Mouse (Mus musculus) stomach, embryonic 16.5 days (tissue): Measurements from ENCODE around the gene Ddhd1. TPM values are rescaled to one million over a fixed set of nuclear protein-coding genes. Genes with fewer than 3 reads are reported as not detected.

ENCODE experiments used
- ATAC-seq: fragments of 200-750 bp; cut with Nextera tagmentation; 2 replicates; pipeline ENCODE4 v1.8.0; 2017; ENCODE audit warnings: moderate number of reproducible peaks, moderate TSS enrichment; ENCODE audit not compliant: insufficient read depth, low FRiP score
- H3K27ac ChIP-seq: fragments of 300-500 bp; sonication (generic); 2 replicates; pipeline ENCODE4 v1.5.1; 2014; ENCODE audit warnings: low read length
- H3K27me3 ChIP-seq: fragments of 300-500 bp; sonication (generic); 2 replicates; pipeline ENCODE4 v1.6.1; 2014; ENCODE audit warnings: low read length, control low read depth, mixed read lengths; ENCODE audit not compliant: control insufficient read depth, insufficient read depth
- H3K36me3 ChIP-seq: fragments of 300-500 bp; sonication (generic); 2 replicates; pipeline ENCODE4 v1.6.1; 2014; ENCODE audit warnings: low read length; ENCODE audit not compliant: control insufficient read depth, insufficient read depth
- H3K4me1 ChIP-seq: fragments of 300-500 bp; sonication (generic); 2 replicates; pipeline ENCODE4 v1.6.1; 2014; ENCODE audit warnings: low read length, control low read depth, mixed read lengths; ENCODE audit not compliant: control insufficient read depth, insufficient read depth
- H3K4me2 ChIP-seq: fragments of 300-500 bp; sonication (generic); 2 replicates; pipeline ENCODE4 v1.6.1; 2014; ENCODE audit warnings: low read depth, low read length, mixed read lengths
- H3K4me3 ChIP-seq: fragments of 300-500 bp; sonication (generic); replicated peaks from 2 replicates; pipeline ENCODE4 v1.5.1; 2014; ENCODE audit warnings: mild to moderate bottlenecking, low read length
- H3K9ac ChIP-seq: fragments of 300-500 bp; sonication (generic); 2 replicates; pipeline ENCODE4 v1.6.1; 2014; ENCODE audit warnings: low read length
- H3K9me3 ChIP-seq: fragments of 300-500 bp; sonication (generic); replicated peaks from 2 replicates; pipeline ENCODE4 v1.6.1; 2016; ENCODE audit warnings: low read length, control low read depth; ENCODE audit not compliant: control insufficient read depth
- WGBS: fragments of 180-500 bp; shearing (Covaris S2); extraction: QIAGEN DNeasy Blood & Tissue Kit; methylation state at CpG from one replicate; pipeline ENCODE4 v1.1.7; 2014; 5-methylcytosine and 5-hydroxymethylcytosine counted together
- microRNA-seq: library from miRNA; unstranded; fragments of <30 nt; microRNA quantifications from one replicate; pipeline ENCODE4, GENCODE M21; 2016
- polyA plus RNA-seq: library from polyadenylated mRNA; unstranded; fragments of >200 nt; fragmentation: Nextera tagmentation; extraction: Ambion mirVana; gene quantifications from 2 replicates; pipeline ENCODE4 v1.2.1, GENCODE M21; 2015

Ddhd1 gene
- polyA plus RNA-seq, 1 experiment from 2014 or later = 5.2 TPM

GRCm38 (mm10) chr14:45550010-45550647 is 107.8 kb downstream of the Ddhd1 start:
- Histone ChIP-seq H3K9me3 (no peaks in the 10 kb centered on the region), H3K4me2 (no peak overlapping the region), H3K4me3 (no peak overlapping the region), H3K4me1 (0 out of 2 replicates have a peak, but pooled peaks cover 4% of the 10 kb centered on the region), H3K36me3 (no peaks in the 10 kb centered on the region), H3K27me3 (no peaks in the 10 kb centered on the region), H3K27ac (no peak overlapping the region), H3K9ac (no peak overlapping the region)
- ATAC-seq = no peak
- WGBS = 62% methylated on average over 13 of the region's 13 CpGs

GRCm38 (mm10) chr14:45548118-45548517 is 109.8 kb downstream of the Ddhd1 start:
- Histone ChIP-seq H3K9ac (no peak overlapping the region), H3K4me2 (no peak overlapping the region), H3K27me3 (no peaks in the 10 kb centered on the region), H3K27ac (no peak overlapping the region), H3K4me1 (no peaks in the 10 kb centered on the region), H3K4me3 (no peak overlapping the region), H3K9me3 (no peaks in the 10 kb centered on the region), H3K36me3 (no peaks in the 10 kb centered on the region)
- WGBS = 69% methylated on average over 3 of the region's 3 CpGs
- ATAC-seq = no peak

GRCm38 (mm10) chr14:45544905-45545304 is 113.0 kb downstream of the Ddhd1 start:
- Histone ChIP-seq H3K4me1 (no peaks in the 10 kb centered on the region), H3K4me3 (no peak overlapping the region), H3K9ac (no peak overlapping the region), H3K27me3 (no peaks in the 10 kb centered on the region), H3K9me3 (no peaks in the 10 kb centered on the region), H3K36me3 (no peaks in the 10 kb centered on the region), H3K4me2 (no peak overlapping the region), H3K27ac (no peak overlapping the region)
- ATAC-seq = no peak
- WGBS = 82% methylated on average over 7 of the region's 7 CpGs

GRCm38 (mm10) chr14:45544026-45544425 is 113.9 kb downstream of the Ddhd1 start:
- no peak for ATAC-seq

GRCm38 (mm10) chr14:45539659-45540468 is 118.1 kb downstream of the Ddhd1 start:
- no peaks in the 10 kb centered on the region for H3K9me3 ChIP-seq
- H3K4me3 ChIP-seq = no peak overlapping the region
- ATAC-seq = peak; percentile 59
- H3K4me2 ChIP-seq = peak overlapping the region; percentile 6; the same call in 1 of the 2 replicates
- 28% methylated on average over 12 of the region's 12 CpGs for WGBS
- peak overlapping the region; percentile 34 for H3K27ac ChIP-seq
- H3K27me3 ChIP-seq = no peaks in the 10 kb centered on the region
- no peak overlapping the region; the same call in 1 of the 2 replicates for H3K9ac ChIP-seq
- H3K4me1 ChIP-seq = no peaks in the 10 kb centered on the region
- H3K36me3 ChIP-seq = no peaks in the 10 kb centered on the region

More at GRCm38 (mm10) chr14:45544026-45544425, 113.9 kb downstream of the Ddhd1 start:
- Histone ChIP-seq H3K4me1 (no peaks in the 10 kb centered on the region), H3K9me3 (no peaks in the 10 kb centered on the region), H3K4me2 (no peak overlapping the region), H3K27ac (no peak overlapping the region), H3K4me3 (no peak overlapping the region), H3K36me3 (no peaks in the 10 kb centered on the region), H3K27me3 (no peaks in the 10 kb centered on the region), H3K9ac (no peak overlapping the region)
- 69% methylated on average over 5 of the region's 6 CpGs for WGBS

Small RNAs within 50 kb of the gene (microRNA-seq; reads per million reads assigned to microRNA genes)
- 1.8 reads per million, percentile 5 among the genes with 10 or more reads in this experiment for gene Mir5131

Other genes with a start within 250 kb of the Ddhd1 start
- 213 and 235 TPM in 2 replicates for gene Fermt2, start 128.0 kb downstream of the Ddhd1 start, polyA plus RNA-seq